21 mouse cellular contexts compared by ENCODE assay signal in the genomic region with DNA sequence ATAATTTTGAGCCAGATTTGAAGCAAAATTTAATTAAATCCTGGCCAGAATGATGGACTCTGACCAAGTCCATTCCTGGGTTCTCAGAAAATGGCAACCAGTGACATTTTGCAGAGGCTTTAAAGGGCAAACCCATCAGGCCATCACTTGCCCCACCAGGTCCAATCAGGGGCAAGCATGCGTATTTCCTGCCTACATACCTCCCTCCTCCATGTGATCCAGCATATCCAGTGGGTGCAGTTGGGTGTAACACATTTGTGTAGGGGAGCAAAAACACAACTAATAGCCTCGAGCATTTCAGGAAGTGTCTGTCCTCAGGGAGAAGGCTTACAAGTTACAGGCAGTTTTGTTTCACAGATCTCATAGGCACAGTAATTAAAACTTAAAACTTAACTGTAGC. TPM values are rescaled to one million over a fixed set of nuclear protein-coding genes. Genes with fewer than 3 reads are reported as not detected.
A peak's percentile ranks its signal among the peaks of the same experiment; 100 is the strongest.
DNase-seq lines count a peak whose midpoint lies in the region; ATAC-seq and TF ChIP-seq lines count a peak whose summit lies in the region.
"Had no signal": no experiment of that assay in that cellular context is flagged by ENCODE, and none has a peak within 500 bp of the region (broad histone marks: within the 10 kb centered on the region; RNA-seq: fewer than 3 reads in every experiment).

No protein-coding gene starts in this region.

- no peaks in the 10 kb centered on the region for H3K27me3 ChIP-seq in liver, postnatal 0 days (ENCODE audit: insufficient read depth, low read length)
- no peaks in the 10 kb centered on the region for H3K27me3 ChIP-seq in CH12.LX (replicated peaks)
- H3K27me3 ChIP-seq: forebrain, embryonic 15.5 days; heart, embryonic 12.5 days; hindbrain, embryonic 12.5 days had no signal

- 53% methylated on average over 2 of the region's 2 CpGs for WGBS in liver, postnatal 0 days (ENCODE audit: insufficient replicate concordance)

- in situ Hi-C loops in CH12.LX (cut with MboI; ENCODE audit: low pct_ligation_motif_present, low pct_unique_long_range_greater_than_20kb, low sequenced_read_pairs): no loop called here

- TF ChIP-seq EP300 in liver, postnatal 0 days (IDR thresholded peaks at IDR 0.05; ENCODE audit: low read depth): no peak
- TF ChIP-seq EP300 in CH12.LX (IDR thresholded peaks at IDR 0.05; ENCODE audit: low read length): no peak

- peak; percentile 46; the same call in 1 of the 2 replicates for ATAC-seq in liver, postnatal 0 days
- 0 out of 2 replicates have a peak, but pooled peaks have one; percentile 23 for ATAC-seq in granulocyte monocyte progenitor cell, adult 5-6 weeks (replicated peaks; ENCODE audit: poor library complexity, severe bottlenecking)
- ATAC-seq: activated CD4-positive, CD25-positive, alpha-beta regulatory T cell, adult 4 months; forebrain, embryonic 15.5 days; hindbrain, embryonic 16.5 days; inflammation-experienced regulatory T-cells, adult 6 months had no signal

- no peak for TF ChIP-seq CTCF in liver, postnatal 0 days (IDR thresholded peaks at IDR 0.05; ENCODE audit: low read depth)
- TF ChIP-seq CTCF in CH12.LX (conservative IDR thresholded peaks at IDR 0.05 in 1 of 2, IDR thresholded peaks at IDR 0.05 in 1 of 2; ENCODE audit: low read depth in 2 of 2, low read length in 2 of 2): no peak

- H3K4me3 ChIP-seq in liver, postnatal 0 days (ENCODE audit: low read depth, low read length): no peak overlapping the region
- no peak overlapping the region for H3K4me3 ChIP-seq in CH12.LX (replicated peaks in 1 of 3; ENCODE audit: low read depth in 2 of 3, low read length in 2 of 3, poor library complexity in 1 of 3)
- H3K4me3 ChIP-seq: embryonic facial prominence, embryonic 10.5 days; forebrain, embryonic 15.5 days; heart, adult 2 months; heart, embryonic 12.5 days; hindbrain, embryonic 12.5 days had no signal

- DNase-seq in liver, postnatal 0 days: no peak
- DNase-seq in liver (no peak), CH12.LX (ENCODE audit: extremely low read depth) (peak; percentile 46)
- DNase-seq in adrenal gland, postnatal 10 days: no peak
- no peak for DNase-seq in heart, postnatal 14 days
- DNase-seq in adrenal gland, postnatal 4 days (ENCODE audit: low spot score in 2 of 2): no peak
- DNase-seq: adrenal gland, postnatal 25 days; cerebellum, adult 2 months; cerebellum, postnatal 10 days; gastrocnemius, postnatal 10 days; heart, adult 2 months; heart, postnatal 36 days had no signal

- TF ChIP-seq RAD21 in CH12.LX (IDR thresholded peaks at IDR 0.05; ENCODE audit: low read depth, low read length): no peak

- H3K27ac ChIP-seq in liver, postnatal 0 days (ENCODE audit: low read depth): peak overlapping the region; percentile 22; the same call in 1 of the 2 replicates
- no peak overlapping the region for H3K27ac ChIP-seq in CH12.LX (ENCODE audit: insufficient read depth, low read depth)
- H3K27ac ChIP-seq: embryonic facial prominence, embryonic 10.5 days; forebrain, embryonic 15.5 days; heart, adult 2 months; hindbrain, embryonic 12.5 days had no signal

- no peak for TF ChIP-seq POLR2A in CH12.LX (IDR thresholded peaks at IDR 0.05; ENCODE audit: low read depth, low read length)

- H3K9me3 ChIP-seq in liver, postnatal 0 days (ENCODE audit: low read length): no peaks in the 10 kb centered on the region
- no peaks in the 10 kb centered on the region for H3K9me3 ChIP-seq in CH12.LX (replicated peaks; ENCODE audit: low read length)
- H3K9me3 ChIP-seq: embryonic facial prominence, embryonic 10.5 days; forebrain, embryonic 15.5 days; heart, embryonic 12.5 days; hindbrain, embryonic 12.5 days had no signal

- no peak overlapping the region for H3K4me2 ChIP-seq in liver, postnatal 0 days (ENCODE audit: low read depth, low read length)
- H3K4me2 ChIP-seq in CH12.LX (ENCODE audit: insufficient read depth, low read depth, poor library complexity, severe bottlenecking): no peak overlapping the region
- H3K4me2 ChIP-seq: forebrain, embryonic 15.5 days; heart, embryonic 12.5 days; hindbrain, embryonic 12.5 days had no signal

- peaks cover 6% of the 10 kb centered on the region for H3K4me1 ChIP-seq in liver, postnatal 0 days (ENCODE audit: insufficient read depth)
- H3K4me1 ChIP-seq in CH12.LX (ENCODE audit: control insufficient read depth in 1 of 2, insufficient read depth in 2 of 2): peaks cover 8 to 25% of the 10 kb centered on the region in 2 experiments

- dilution Hi-C loops in CH12.LX (cut with MboI; ENCODE audit: extremely low pct_ligation_motif_present, extremely low pct_unique_long_range_greater_than_20kb, low sequenced_read_pairs): no loop called here

- intact Hi-C loops in heart, postnatal 14 days (cut with DNase I): no loop called here

- H3K36me3 ChIP-seq in liver, postnatal 0 days (replicated peaks; ENCODE audit: insufficient read depth, low read length): no peaks in the 10 kb centered on the region
- no peaks in the 10 kb centered on the region for H3K36me3 ChIP-seq in CH12.LX (replicated peaks in 1 of 2; ENCODE audit: control insufficient read depth in 1 of 2, insufficient read depth in 1 of 2, low read length in 1 of 2)
- H3K36me3 ChIP-seq: embryonic facial prominence, embryonic 10.5 days; forebrain, embryonic 15.5 days; heart, embryonic 12.5 days; hindbrain, embryonic 12.5 days had no signal

- H3K79me2 ChIP-seq in CH12.LX (replicated peaks; ENCODE audit: control insufficient read depth, extremely low read depth, insufficient read depth, poor library complexity, severe bottlenecking): no peaks in the 10 kb centered on the region

- no peak overlapping the region for H3K9ac ChIP-seq in liver, postnatal 0 days (replicated peaks)
- H3K9ac ChIP-seq in CH12.LX (ENCODE audit: insufficient read depth, low read depth): no peak overlapping the region
- H3K9ac ChIP-seq: forebrain, embryonic 15.5 days; heart, embryonic 12.5 days; hindbrain, embryonic 12.5 days had no signal

TF ChIP-seq in CH12.LX, 34 proteins besides CTCF, POLR2A, EP300 and RAD21 (continues in another document):
- TF ChIP-seq CHD2 (IDR thresholded peaks at IDR 0.05; ENCODE audit: low read length): no peak
- no peak for TF ChIP-seq MAZ (IDR thresholded peaks at IDR 0.05; ENCODE audit: low read depth, low read length)
- TF ChIP-seq GABPA (IDR thresholded peaks at IDR 0.05; ENCODE audit: insufficient replicate concordance, low read depth, low read length): no peak
- TF ChIP-seq USF2 (conservative IDR thresholded peaks at IDR 0.05; ENCODE audit: low read depth, low read length): no peak
- TF ChIP-seq TBP (conservative IDR thresholded peaks at IDR 0.05; ENCODE audit: low read depth, low read length): no peak
- no peak for TF ChIP-seq CHD1 (IDR thresholded peaks at IDR 0.05; ENCODE audit: low read depth, low read length)
- TF ChIP-seq NRF1 (IDR thresholded peaks at IDR 0.05; ENCODE audit: low read depth, low read length): no peak
- TF ChIP-seq BHLHE40 (IDR thresholded peaks at IDR 0.05; ENCODE audit: low read depth, low read length): no peak
- no peak for TF ChIP-seq MAFK (IDR thresholded peaks at IDR 0.05; ENCODE audit: insufficient replicate concordance, low read length)
- TF ChIP-seq TCF12 (IDR thresholded peaks at IDR 0.05; ENCODE audit: low read depth, low read length): no peak
- TF ChIP-seq HCFC1 (IDR thresholded peaks at IDR 0.05; ENCODE audit: low read depth, low read length): no peak
- no peak for TF ChIP-seq IRF4 (IDR thresholded peaks at IDR 0.05; ENCODE audit: low read depth, low read length)
- no peak for TF ChIP-seq ZMIZ1 (IDR thresholded peaks at IDR 0.05; ENCODE audit: low read depth, low read length)

RNA-seq across cellular contexts. Expression of gene Ucp2, which starts 5.8 kb away (rescaled TPM):
- polyA plus RNA-seq in liver, postnatal 0 days (2015; fragmentation: Nextera tagmentation; extraction: Ambion mirVana): 530 and 545 TPM in 2 replicates
- total RNA-seq in CH12.LX (2012; rRNA removed) (94.0 and 131 TPM in 2 replicates), CH12.LX (2014; rRNA removed) (102 and 131 TPM in 2 replicates)
- polyA plus RNA-seq in CH12.LX (2012; ENCODE audit: insufficient read length, low read depth): 542 and 635 TPM in 2 replicates
- total RNA-seq in granulocyte monocyte progenitor cell, adult 5-6 weeks (2014; fragmentation: Nextera tagmentation): 413 and 551 TPM in 2 replicates
- total RNA-seq in granulocyte monocyte progenitor cell, adult 5-6 weeks (2017): 97.5 and 99.2 TPM in 2 replicates
- 100 to 1,000 TPM; 482 to 541 TPM for total RNA-seq in adrenal gland, postnatal 10 days (2021)
- total RNA-seq in heart, postnatal 14 days (2021): 100 to 1,000 TPM; 781 to 850 TPM
- 100 to 1,000 TPM; 344 to 355 TPM for total RNA-seq in adrenal gland, postnatal 4 days (2021)

RNA-seq across cellular contexts. Expression of gene Ucp3, which starts 14.5 kb away (rescaled TPM):
- polyA plus RNA-seq in liver, postnatal 0 days (2015; fragmentation: Nextera tagmentation; extraction: Ambion mirVana): 0.08 and 0.21 TPM in 2 replicates
- total RNA-seq in CH12.LX (2012; rRNA removed) (not detected in 2 replicates), CH12.LX (2014; rRNA removed) (not detected in 2 replicates)
- polyA plus RNA-seq in CH12.LX (2012; ENCODE audit: insufficient read length, low read depth): 0.13 TPM in 1 of 2 replicates, not detected in the other
- not detected in 2 replicates for total RNA-seq in granulocyte monocyte progenitor cell, adult 5-6 weeks (2014; fragmentation: Nextera tagmentation)
- total RNA-seq in granulocyte monocyte progenitor cell, adult 5-6 weeks (2017): not detected in 2 replicates
- total RNA-seq in adrenal gland, postnatal 10 days (2021): 10 to 100 TPM; 34.9 to 45.2 TPM
- 10 to 100 TPM; 50.0 to 74.5 TPM for total RNA-seq in heart, postnatal 14 days (2021)
- total RNA-seq in adrenal gland, postnatal 4 days (2021): 1 to 10 TPM; 2.7 to 3.6 TPM
- total RNA-seq: ES-E14 had no signal
- polyA plus RNA-seq: activated CD4-positive, CD25-positive, alpha-beta regulatory T cell, adult 4 months; forebrain, embryonic 15.5 days; hindbrain, embryonic 12.5 days had no signal

RNA-seq across cellular contexts. Expression of gene Dnajb13, which starts 27.5 kb away (rescaled TPM):
- polyA plus RNA-seq in liver, postnatal 0 days (2015; fragmentation: Nextera tagmentation; extraction: Ambion mirVana): 1.0 and 1.8 TPM in 2 replicates
- total RNA-seq in CH12.LX (2012; rRNA removed) (11.8 and 15.6 TPM in 2 replicates), CH12.LX (2014; rRNA removed) (24.5 and 32.0 TPM in 2 replicates)
- polyA plus RNA-seq in CH12.LX (2012; ENCODE audit: insufficient read length, low read depth): 13.9 and 17.8 TPM in 2 replicates
- total RNA-seq in granulocyte monocyte progenitor cell, adult 5-6 weeks (2014; fragmentation: Nextera tagmentation): not detected in 2 replicates
- total RNA-seq in granulocyte monocyte progenitor cell, adult 5-6 weeks (2017): not detected in 2 replicates
- total RNA-seq in adrenal gland, postnatal 10 days (2021): under 1 TPM in 1 of 2 experiments, not detected in 1; 0.30 TPM
- not detected for total RNA-seq in heart, postnatal 14 days (2021)
- total RNA-seq in adrenal gland, postnatal 4 days (2021): under 1 TPM in 1 of 2 experiments, not detected in 1; 0.23 TPM
- total RNA-seq: adrenal gland, postnatal 25 days; gastrocnemius, postnatal 10 days; heart, adult 2 months; heart, postnatal 36 days had no signal

RNA-seq across cellular contexts. Expression of gene Coa4, which starts 49.6 kb away (rescaled TPM):
- 11.9 and 12.4 TPM in 2 replicates for polyA plus RNA-seq in liver, postnatal 0 days (2015; fragmentation: Nextera tagmentation; extraction: Ambion mirVana)
- total RNA-seq in CH12.LX (2012; rRNA removed) (22.9 and 25.5 TPM in 2 replicates), CH12.LX (2014; rRNA removed) (20.3 and 24.1 TPM in 2 replicates)
- 22.0 and 24.1 TPM in 2 replicates for polyA plus RNA-seq in CH12.LX (2012; ENCODE audit: insufficient read length, low read depth)
- 5.4 and 14.1 TPM in 2 replicates for total RNA-seq in granulocyte monocyte progenitor cell, adult 5-6 weeks (2014; fragmentation: Nextera tagmentation)
- 20.0 and 21.1 TPM in 2 replicates for total RNA-seq in granulocyte monocyte progenitor cell, adult 5-6 weeks (2017)
- total RNA-seq in adrenal gland, postnatal 10 days (2021): 10 to 100 TPM; 10.7 to 11.6 TPM
- total RNA-seq in heart, postnatal 14 days (2021): 10 to 100 TPM; 13.0 to 13.3 TPM
- 10 to 100 TPM in 1 of 2 experiments, 1 to 10 TPM in 1; 9.8 to 11.0 TPM for total RNA-seq in adrenal gland, postnatal 4 days (2021)

Comparison
In these comparisons a context has a peak if more than half of its experiments do, and no peak if none do; other contexts are left out.
1. RNA of gene Ucp3, which starts 14.5 kb away (total RNA-seq): 50.0 to 74.5 TPM in heart, postnatal 14 days and 34.9 to 45.2 TPM in adrenal gland, postnatal 10 days; 2.7 to 3.6 TPM in adrenal gland, postnatal 4 days, not detected in CH12.LX and not detected in granulocyte monocyte progenitor cell, adult 5-6 weeks; every median in the first group is over 4 times any median in the second.
2. RNA of gene Dnajb13, which starts 27.5 kb away (total RNA-seq): 11.8 to 32.0 TPM in CH12.LX; 0.30 TPM in adrenal gland, postnatal 10 days, 0.23 TPM in adrenal gland, postnatal 4 days, not detected in heart, postnatal 14 days and not detected in granulocyte monocyte progenitor cell, adult 5-6 weeks; every median in the first group is over 4 times any median in the second.